Mouse (Mus musculus) olfactory bulb, adult 2 months (tissue): ENCODE results near the gene Ppfia1. TPM values are rescaled to one million over a fixed set of nuclear protein-coding genes. Genes with fewer than 3 reads are reported as not detected.

Source experiments
- H3K27ac ChIP-seq: fragments of 200-500 bp; 2 replicates; pipeline ENCODE4 v1.5.1; 2012; ENCODE audit warnings: low read depth, low read length; ENCODE audit not compliant: insufficient read depth
- H3K4me1 ChIP-seq: fragments of 200-500 bp; 2 replicates; pipeline ENCODE4 v1.6.1; 2012; ENCODE audit warnings: low read length; ENCODE audit not compliant: control insufficient read depth, insufficient read depth
- H3K4me3 ChIP-seq: fragments of 200-500 bp; 2 replicates; pipeline ENCODE4 v1.5.1; 2012; ENCODE audit warnings: mild to moderate bottlenecking, low read depth, low read length, moderate library complexity; ENCODE audit not compliant: insufficient read depth
- CTCF ChIP-seq: fragments of 200-500 bp; IDR thresholded peaks from 2 replicates; pipeline ENCODE4 v1.5.1; 2012; ENCODE audit warnings: low read depth, mild to moderate bottlenecking, low read length, moderate library complexity; ENCODE audit not compliant: insufficient read depth
- POLR2A ChIP-seq: fragments of 200-500 bp; IDR thresholded peaks from 2 replicates; pipeline ENCODE4 v1.6.1; 2012; ENCODE audit warnings: mild to moderate bottlenecking, low read depth, low read length, moderate library complexity; ENCODE audit not compliant: insufficient read depth
- WGBS: fragments of 180-500 bp; shearing (Covaris S2); methylation state at CpG from one replicate; pipeline ENCODE4 v1.1.7; 2018; 5-methylcytosine and 5-hydroxymethylcytosine counted together
- polyA plus RNA-seq: library from polyadenylated mRNA; stranded (reverse); fragments of >200 nt; gene quantifications from 2 replicates; pipeline ENCODE4 v1.2.4, GENCODE M21; 2012; ENCODE audit warnings: low replicate concordance; ENCODE audit not compliant: missing spikeins, insufficient read depth, insufficient read length

Gene Ppfia1
- 386 TPM in 1 of 2 replicates, not detected in the other for polyA plus RNA-seq

GRCm38 (mm10) chr7:144553237-144554122 is at the start of gene Ppfia1:
TSS of gene Ppfia1 (minus strand) at chr7:144553729.
- TF ChIP-seq CTCF (no peak), POLR2A (peak; percentile 87)
- WGBS, result under 1% methylated on average over 97 of the region's 97 CpGs

GRCm38 (mm10) chr7:144600333-144600900 is 46.9 kb upstream of the Ppfia1 start:
- Histone ChIP-seq H3K4me1 (no peaks in the 10 kb centered on the region), H3K27ac (no peak overlapping the region), H3K4me3 (no peak overlapping the region)
- TF ChIP-seq CTCF (no peak), POLR2A (no peak)
- WGBS, result 45% methylated on average over 6 of the region's 6 CpGs

More at GRCm38 (mm10) chr7:144553237-144554122, at the start of gene Ppfia1:
- Histone ChIP-seq H3K4me1 (peaks cover 11% of the 10 kb centered on the region), H3K27ac (peak within 1 kb of the TSS; percentile 36), H3K4me3 (peak within 1 kb of the TSS; percentile 74)

- 87% methylated on average over 3 of the region's 3 CpGs for WGBS
- Histone ChIP-seq H3K4me3 (no peak overlapping the region), H3K4me1 (no peaks in the 10 kb centered on the region), H3K27ac (no peak overlapping the region)
- TF ChIP-seq CTCF, result no peak
- TF ChIP-seq POLR2A, result no peak
Measured at GRCm38 (mm10) chr7:144589508-144589907, 36.0 kb upstream of the Ppfia1 start.

- no peak for TF ChIP-seq POLR2A
- TF ChIP-seq CTCF, result 0 out of 2 replicates have a peak, but pooled peaks have one; percentile 22
- Histone ChIP-seq H3K4me1 (no peaks in the 10 kb centered on the region), H3K4me3 (no peak overlapping the region), H3K27ac (no peak overlapping the region)
- 52% methylated on average over 2 of the region's 2 CpGs for WGBS
Measured at GRCm38 (mm10) chr7:144587291-144587690, 33.8 kb upstream of the Ppfia1 start.

- H3K4me1 ChIP-seq, result peaks cover 10% of the 10 kb centered on the region
- no peak overlapping the region for H3K27ac ChIP-seq
- no peak overlapping the region for H3K4me3 ChIP-seq
- no peak for TF ChIP-seq POLR2A
- TF ChIP-seq CTCF, result peak; percentile 93
- WGBS, result 13% methylated on average over 6 of the region's 6 CpGs
Measured at GRCm38 (mm10) chr7:144585648-144586047, 32.1 kb upstream of the Ppfia1 start.

- Histone ChIP-seq H3K4me3 (no peak overlapping the region), H3K4me1 (peaks cover 12% of the 10 kb centered on the region), H3K27ac (no peak overlapping the region)
- 7% methylated on average over 4 of the region's 4 CpGs for WGBS
- TF ChIP-seq CTCF, result no peak
- TF ChIP-seq POLR2A, result no peak
Measured at GRCm38 (mm10) chr7:144583619-144584018, 30.1 kb upstream of the Ppfia1 start.

- Histone ChIP-seq H3K4me1 (peaks cover 15% of the 10 kb centered on the region), H3K4me3 (peak within 1 kb of the TSS; percentile 86), H3K27ac (peak within 1 kb of the TSS; percentile 57; the same call in 1 of the 2 replicates)
- under 1% methylated on average over 34 of the region's 34 CpGs for WGBS
- TF ChIP-seq CTCF (no peak), POLR2A (0 out of 2 replicates have a peak, but pooled peaks have one; percentile 43)
Measured at GRCm38 (mm10) chr7:144582284-144582980, 28.9 kb upstream of the Ppfia1 start, which contains the start of gene Fadd. TSS of gene Fadd (minus strand) at chr7:144582463.

- WGBS, result under 1% methylated on average over 43 of the region's 43 CpGs
- Histone ChIP-seq H3K27ac (peak overlapping the region; percentile 57; the same call in 1 of the 2 replicates), H3K4me3 (peak overlapping the region; percentile 86), H3K4me1 (peaks cover 15% of the 10 kb centered on the region)
- 0 out of 2 replicates have a peak, but pooled peaks have one; percentile 14 for TF ChIP-seq CTCF
- TF ChIP-seq POLR2A, result no peak
Measured at GRCm38 (mm10) chr7:144581559-144582283, 28.2 kb upstream of the Ppfia1 start.
